Mouse (Mus musculus) hindbrain, embryonic 10.5 days (tissue): ENCODE results near the gene Adamtsl4. TPM values are rescaled to one million over a fixed set of nuclear protein-coding genes. Genes with fewer than 3 reads are reported as not detected.

Experiments
- DNase-seq: peaks from one replicate; pipeline ENCODE4 v3.0.0-alpha.2; 2017; ENCODE audit warnings: low spot score
- H3K27ac ChIP-seq: fragments of 300-500 bp; sonication (generic); 2 replicates; pipeline ENCODE4 v1.5.1; 2016; ENCODE audit warnings: mild to moderate bottlenecking, moderate library complexity
- H3K27me3 ChIP-seq: fragments of 300-500 bp; sonication (generic); 2 replicates; pipeline ENCODE4 v1.6.1; 2016; ENCODE audit warnings: mild to moderate bottlenecking; ENCODE audit not compliant: poor library complexity, insufficient read depth, severe bottlenecking
- H3K36me3 ChIP-seq: fragments of 300-500 bp; sonication (generic); 2 replicates; pipeline ENCODE4 v1.6.1; 2016; ENCODE audit warnings: mild to moderate bottlenecking, moderate library complexity
- H3K4me1 ChIP-seq: fragments of 300-500 bp; sonication (generic); replicated peaks from 2 replicates; pipeline ENCODE4 v1.6.1; 2016; ENCODE audit warnings: mild to moderate bottlenecking
- H3K4me3 ChIP-seq: fragments of 300-500 bp; sonication (generic); 2 replicates; pipeline ENCODE4 v1.5.1; 2016; ENCODE audit warnings: mild to moderate bottlenecking, moderate library complexity
- H3K9me3 ChIP-seq: fragments of 300-500 bp; sonication (generic); 2 replicates; pipeline ENCODE4 v1.6.1; 2016; ENCODE audit warnings: mild to moderate bottlenecking, moderate library complexity
- WGBS: fragments of 180-500 bp; shearing (Covaris S2); methylation state at CpG from one replicate; pipeline ENCODE4 v1.1.7; 2016; 5-methylcytosine and 5-hydroxymethylcytosine counted together
- polyA plus RNA-seq: library from polyadenylated mRNA; unstranded; fragments of >200 nt; fragmentation: Nextera tagmentation; extraction: Ambion mirVana; gene quantifications from 2 replicates; pipeline ENCODE4 v1.2.1, GENCODE M21; 2016

Gene Adamtsl4
- polyA plus RNA-seq = 0.73 and 0.86 TPM in 2 replicates

GRCm38 (mm10) chr3:95687524-95688421 lies at the start of gene Adamtsl4:
Adamtsl4 (minus strand) TSS chr3:95687917.
- Histone ChIP-seq H3K4me1 (peaks cover 68% of the 10 kb centered on the region), H3K27me3 (peaks cover 42% of the 10 kb centered on the region), H3K4me3 (peak within 1 kb of the TSS; percentile 57), H3K9me3 (0 out of 2 replicates have a peak, but pooled peaks cover 2% of the 10 kb centered on the region), H3K36me3 (peaks cover 5% of the 10 kb centered on the region; the same call in 1 of the 2 replicates), H3K27ac (peak within 1 kb of the TSS; percentile 84)
- WGBS = 6% methylated on average over 50 of the region's 50 CpGs
- DNase-seq = peak; percentile 57

- Histone ChIP-seq H3K27me3 (no peaks in the 10 kb centered on the region), H3K27ac (no peak overlapping the region), H3K36me3 (peaks cover 63% of the 10 kb centered on the region), H3K9me3 (no peaks in the 10 kb centered on the region), H3K4me3 (no peak overlapping the region), H3K4me1 (peaks cover 36% of the 10 kb centered on the region)
- 87% methylated on average over 12 of the region's 12 CpGs for WGBS
- no peak for DNase-seq
Measured at GRCm38 (mm10) chr3:95735071-95735670, 47.5 kb upstream of the Adamtsl4 start.

GRCm38 (mm10) chr3:95734092-95734702 lies 46.5 kb upstream of the Adamtsl4 start:
- Histone ChIP-seq H3K4me1 (peaks cover 29% of the 10 kb centered on the region), H3K9me3 (no peaks in the 10 kb centered on the region), H3K4me3 (no peak overlapping the region), H3K27me3 (no peaks in the 10 kb centered on the region), H3K27ac (no peak overlapping the region), H3K36me3 (peaks cover 54% of the 10 kb centered on the region)
- no peak for DNase-seq
- 76% methylated on average over 13 of the region's 13 CpGs for WGBS

- no peaks in the 10 kb centered on the region for H3K9me3 ChIP-seq
- no peaks in the 10 kb centered on the region for H3K27me3 ChIP-seq
- H3K4me3 ChIP-seq = no peak overlapping the region
- H3K4me1 ChIP-seq = peaks cover 24% of the 10 kb centered on the region
- H3K36me3 ChIP-seq = peaks cover 43% of the 10 kb centered on the region
- DNase-seq = no peak
- WGBS = 86% methylated on average over 11 of the region's 11 CpGs
- no peak overlapping the region for H3K27ac ChIP-seq
Measured at GRCm38 (mm10) chr3:95732744-95733521, 45.2 kb upstream of the Adamtsl4 start.

GRCm38 (mm10) chr3:95732297-95732696 lies 44.6 kb upstream of the Adamtsl4 start:
- H3K4me3 ChIP-seq = no peak overlapping the region
- H3K36me3 ChIP-seq = peaks cover 36% of the 10 kb centered on the region
- H3K27ac ChIP-seq = no peak overlapping the region
- DNase-seq = no peak
- H3K27me3 ChIP-seq = no peaks in the 10 kb centered on the region
- WGBS = 95% methylated on average over 9 of the region's 9 CpGs
- peaks cover 18% of the 10 kb centered on the region for H3K4me1 ChIP-seq
- no peaks in the 10 kb centered on the region for H3K9me3 ChIP-seq

GRCm38 (mm10) chr3:95731802-95732201 lies 44.1 kb upstream of the Adamtsl4 start:
- H3K9me3 ChIP-seq = no peaks in the 10 kb centered on the region
- no peak overlapping the region for H3K4me3 ChIP-seq
- no peak overlapping the region for H3K27ac ChIP-seq
- no peaks in the 10 kb centered on the region for H3K27me3 ChIP-seq
- peaks cover 13% of the 10 kb centered on the region; the same call in 1 of the 2 replicates for H3K4me1 ChIP-seq
- 88% methylated on average over 4 of the region's 4 CpGs for WGBS
- DNase-seq = no peak
- H3K36me3 ChIP-seq = peaks cover 31% of the 10 kb centered on the region

GRCm38 (mm10) chr3:95730431-95730830 lies 42.7 kb upstream of the Adamtsl4 start:
- peaks cover 18% of the 10 kb centered on the region for H3K36me3 ChIP-seq
- WGBS = 80% methylated on average over 7 of the region's 7 CpGs

GRCm38 (mm10) chr3:95728906-95729305 lies 41.2 kb upstream of the Adamtsl4 start:
- 81% methylated on average over 2 of the region's 2 CpGs for WGBS
- peaks cover 3% of the 10 kb centered on the region for H3K36me3 ChIP-seq
- H3K9me3 ChIP-seq = no peaks in the 10 kb centered on the region
- H3K27ac ChIP-seq = no peak overlapping the region
- H3K4me3 ChIP-seq = no peak overlapping the region
- H3K27me3 ChIP-seq = no peaks in the 10 kb centered on the region
- DNase-seq = no peak
- peaks cover 6% of the 10 kb centered on the region; the same call in 1 of the 2 replicates for H3K4me1 ChIP-seq

More at GRCm38 (mm10) chr3:95730431-95730830, 42.7 kb upstream of the Adamtsl4 start:
- no peak for DNase-seq
- Histone ChIP-seq H3K4me1 (peaks cover 12% of the 10 kb centered on the region; the same call in 1 of the 2 replicates), H3K9me3 (no peaks in the 10 kb centered on the region), H3K27ac (no peak overlapping the region), H3K27me3 (no peaks in the 10 kb centered on the region), H3K4me3 (no peak overlapping the region)

- Histone ChIP-seq H3K4me3 (no peak overlapping the region), H3K36me3 (no peaks in the 10 kb centered on the region), H3K27me3 (no peaks in the 10 kb centered on the region), H3K9me3 (no peaks in the 10 kb centered on the region), H3K27ac (no peak overlapping the region), H3K4me1 (0 out of 2 replicates have a peak, but pooled peaks cover 3% of the 10 kb centered on the region)
- no peak for DNase-seq
- 76% methylated on average over 7 of the region's 7 CpGs for WGBS
Measured at GRCm38 (mm10) chr3:95726696-95727358, 39.1 kb upstream of the Adamtsl4 start.

GRCm38 (mm10) chr3:95725863-95726262 lies 38.1 kb upstream of the Adamtsl4 start:
- H3K9me3 ChIP-seq = no peaks in the 10 kb centered on the region
- DNase-seq = no peak
- no peak overlapping the region for H3K4me3 ChIP-seq
- no peaks in the 10 kb centered on the region for H3K27me3 ChIP-seq
- WGBS = 87% methylated on average over 7 of the region's 7 CpGs
- no peak overlapping the region for H3K27ac ChIP-seq
- H3K4me1 ChIP-seq = 0 out of 2 replicates have a peak, but pooled peaks cover 3% of the 10 kb centered on the region
- H3K36me3 ChIP-seq = no peaks in the 10 kb centered on the region

- H3K4me1 ChIP-seq = no peaks in the 10 kb centered on the region
- WGBS = 85% methylated on average over 3 of the region's 3 CpGs
- H3K27me3 ChIP-seq = no peaks in the 10 kb centered on the region
- no peaks in the 10 kb centered on the region for H3K36me3 ChIP-seq
- H3K27ac ChIP-seq = no peak overlapping the region
- no peaks in the 10 kb centered on the region for H3K9me3 ChIP-seq
- no peak overlapping the region for H3K4me3 ChIP-seq
- no peak for DNase-seq
Measured at GRCm38 (mm10) chr3:95722386-95722785, 34.7 kb upstream of the Adamtsl4 start.
